Mouse (Mus musculus) heart, embryonic 10.5 days (tissue): ENCODE data around the gene Iqcg. TPM values are rescaled to one million over a fixed set of nuclear protein-coding genes. Genes with fewer than 3 reads are reported as not detected.

Experiments
- DNase-seq: peaks from one replicate; pipeline ENCODE4 v3.0.0-alpha.2; 2017; ENCODE audit warnings: low spot score
- H3K27ac ChIP-seq: fragments of 300-500 bp; sonication (generic); 2 replicates; pipeline ENCODE4 v1.5.1; 2016; ENCODE audit warnings: mild to moderate bottlenecking
- H3K27me3 ChIP-seq: fragments of 300-500 bp; sonication (generic); 2 replicates; pipeline ENCODE4 v1.6.1; 2016; ENCODE audit warnings: mild to moderate bottlenecking; ENCODE audit not compliant: poor library complexity, insufficient read depth, severe bottlenecking
- H3K36me3 ChIP-seq: fragments of 300-500 bp; sonication (generic); 2 replicates; pipeline ENCODE4 v1.6.1; 2016; ENCODE audit warnings: mild to moderate bottlenecking, moderate library complexity
- H3K4me1 ChIP-seq: fragments of 300-500 bp; sonication (generic); 2 replicates; pipeline ENCODE4 v1.6.1; 2016; ENCODE audit warnings: mild to moderate bottlenecking
- H3K4me3 ChIP-seq: fragments of 300-500 bp; sonication (generic); 2 replicates; pipeline ENCODE4 v1.5.1; 2016; ENCODE audit warnings: mild to moderate bottlenecking, moderate library complexity
- H3K9me3 ChIP-seq: fragments of 300-500 bp; sonication (generic); 2 replicates; pipeline ENCODE4 v1.6.1; 2016; ENCODE audit warnings: mild to moderate bottlenecking, moderate library complexity
- WGBS: fragments of 180-500 bp; shearing (Covaris S2); methylation state at CpG from one replicate; pipeline ENCODE4 v1.1.7; 2016; 5-methylcytosine and 5-hydroxymethylcytosine counted together
- polyA plus RNA-seq: library from polyadenylated mRNA; unstranded; fragments of >200 nt; fragmentation: Nextera tagmentation; extraction: Ambion mirVana; gene quantifications from 2 replicates; pipeline ENCODE4 v1.2.1, GENCODE M21; 2016

Gene Iqcg
- polyA plus RNA-seq, 1 experiment from 2014 or later, result 2.4 TPM

- Histone ChIP-seq H3K36me3 (no peaks in the 10 kb centered on the region), H3K4me3 (no peak overlapping the region), H3K4me1 (no peaks in the 10 kb centered on the region), H3K27me3 (no peaks in the 10 kb centered on the region), H3K27ac (no peak overlapping the region), H3K9me3 (no peaks in the 10 kb centered on the region)
- 67% methylated on average over 2 of the region's 2 CpGs for WGBS
- no peak for DNase-seq
Measured at GRCm38 (mm10) chr16:33043268-33043667, 12.8 kb downstream of the Iqcg start.

- Histone ChIP-seq H3K36me3 (no peaks in the 10 kb centered on the region), H3K4me3 (no peak overlapping the region), H3K27me3 (no peaks in the 10 kb centered on the region), H3K27ac (no peak overlapping the region), H3K4me1 (no peaks in the 10 kb centered on the region), H3K9me3 (no peaks in the 10 kb centered on the region)
- 75% methylated on average over 1 of the region's 1 CpGs for WGBS
- DNase-seq, result no peak
Measured at GRCm38 (mm10) chr16:33042682-33043081, 13.3 kb downstream of the Iqcg start.

- H3K27ac ChIP-seq, result no peak overlapping the region
- 77% methylated on average over 4 of the region's 4 CpGs for WGBS
- DNase-seq, result no peak
Measured at GRCm38 (mm10) chr16:33036006-33036405, 20.0 kb downstream of the Iqcg start.

GRCm38 (mm10) chr16:33026357-33026756 is 29.7 kb downstream of the Iqcg start:
- Histone ChIP-seq H3K9me3 (no peaks in the 10 kb centered on the region), H3K4me3 (no peak overlapping the region), H3K27ac (no peak overlapping the region), H3K27me3 (no peaks in the 10 kb centered on the region), H3K36me3 (no peaks in the 10 kb centered on the region), H3K4me1 (no peaks in the 10 kb centered on the region)
- WGBS, result 84% methylated on average over 7 of the region's 7 CpGs
- no peak for DNase-seq

More at GRCm38 (mm10) chr16:33036006-33036405, 20.0 kb downstream of the Iqcg start:
- Histone ChIP-seq H3K9me3 (no peaks in the 10 kb centered on the region), H3K36me3 (no peaks in the 10 kb centered on the region), H3K4me3 (no peak overlapping the region), H3K27me3 (no peaks in the 10 kb centered on the region), H3K4me1 (0 out of 2 replicates have a peak, but pooled peaks cover 5% of the 10 kb centered on the region)

GRCm38 (mm10) chr16:33024456-33025104 is 31.4 kb downstream of the Iqcg start:
- Histone ChIP-seq H3K4me1 (no peaks in the 10 kb centered on the region), H3K4me3 (no peak overlapping the region), H3K36me3 (no peaks in the 10 kb centered on the region), H3K9me3 (no peaks in the 10 kb centered on the region), H3K27ac (no peak overlapping the region), H3K27me3 (no peaks in the 10 kb centered on the region)
- WGBS, result 72% methylated on average over 8 of the region's 8 CpGs
- no peak for DNase-seq

- Histone ChIP-seq H3K27ac (no peak overlapping the region), H3K9me3 (no peaks in the 10 kb centered on the region), H3K4me3 (no peak overlapping the region), H3K36me3 (no peaks in the 10 kb centered on the region), H3K4me1 (0 out of 2 replicates have a peak, but pooled peaks cover 3% of the 10 kb centered on the region), H3K27me3 (no peaks in the 10 kb centered on the region)
- 5% methylated on average over 4 of the region's 4 CpGs for WGBS
- peak; percentile 92 for DNase-seq
Measured at GRCm38 (mm10) chr16:33023750-33024149, 32.3 kb downstream of the Iqcg start.

- 80% methylated on average over 3 of the region's 3 CpGs for WGBS
- Histone ChIP-seq H3K36me3 (peaks cover 8% of the 10 kb centered on the region; the same call in 1 of the 2 replicates), H3K27me3 (no peaks in the 10 kb centered on the region), H3K27ac (no peak overlapping the region), H3K9me3 (no peaks in the 10 kb centered on the region), H3K4me1 (0 out of 2 replicates have a peak, but pooled peaks cover 3% of the 10 kb centered on the region), H3K4me3 (no peak overlapping the region)
- no peak for DNase-seq
Measured at GRCm38 (mm10) chr16:33021381-33021780, 34.6 kb downstream of the Iqcg start.

GRCm38 (mm10) chr16:33019117-33019770 is 36.8 kb downstream of the Iqcg start:
- WGBS, result 76% methylated on average over 21 of the region's 21 CpGs
- Histone ChIP-seq H3K4me3 (no peak overlapping the region), H3K36me3 (peaks cover 19% of the 10 kb centered on the region), H3K27ac (no peak overlapping the region), H3K4me1 (0 out of 2 replicates have a peak, but pooled peaks cover 3% of the 10 kb centered on the region), H3K9me3 (no peaks in the 10 kb centered on the region), H3K27me3 (no peaks in the 10 kb centered on the region)
- DNase-seq, result no peak

GRCm38 (mm10) chr16:33017677-33018349 is 38.2 kb downstream of the Iqcg start:
- Histone ChIP-seq H3K27me3 (no peaks in the 10 kb centered on the region), H3K9me3 (no peaks in the 10 kb centered on the region), H3K4me1 (0 out of 2 replicates have a peak, but pooled peaks cover 3% of the 10 kb centered on the region), H3K27ac (no peak overlapping the region), H3K4me3 (no peak overlapping the region), H3K36me3 (peaks cover 33% of the 10 kb centered on the region)
- 80% methylated on average over 5 of the region's 5 CpGs for WGBS
- DNase-seq, result no peak

- 81% methylated on average over 2 of the region's 2 CpGs for WGBS
- no peak for DNase-seq
Measured at GRCm38 (mm10) chr16:33015986-33016385, 40.0 kb downstream of the Iqcg start.

GRCm38 (mm10) chr16:33015396-33015907 is 40.6 kb downstream of the Iqcg start:
- H3K4me1 ChIP-seq, result 0 out of 2 replicates have a peak, but pooled peaks cover 3% of the 10 kb centered on the region
- no peaks in the 10 kb centered on the region for H3K27me3 ChIP-seq
- no peak for DNase-seq
- no peak overlapping the region for H3K4me3 ChIP-seq
- no peak overlapping the region for H3K27ac ChIP-seq
- H3K9me3 ChIP-seq, result no peaks in the 10 kb centered on the region
- peaks cover 50% of the 10 kb centered on the region for H3K36me3 ChIP-seq
- WGBS, result 91% methylated on average over 3 of the region's 3 CpGs

More at GRCm38 (mm10) chr16:33015986-33016385, 40.0 kb downstream of the Iqcg start:
- Histone ChIP-seq H3K9me3 (no peaks in the 10 kb centered on the region), H3K4me3 (no peak overlapping the region), H3K4me1 (0 out of 2 replicates have a peak, but pooled peaks cover 3% of the 10 kb centered on the region), H3K27ac (no peak overlapping the region), H3K36me3 (peaks cover 46% of the 10 kb centered on the region), H3K27me3 (no peaks in the 10 kb centered on the region)

GRCm38 (mm10) chr16:33014921-33015320 is 41.1 kb downstream of the Iqcg start:
- H3K4me1 ChIP-seq, result 0 out of 2 replicates have a peak, but pooled peaks cover 3% of the 10 kb centered on the region
- no peaks in the 10 kb centered on the region for H3K27me3 ChIP-seq
- H3K36me3 ChIP-seq, result peaks cover 55% of the 10 kb centered on the region
- H3K9me3 ChIP-seq, result no peaks in the 10 kb centered on the region
- H3K4me3 ChIP-seq, result no peak overlapping the region
- no peak for DNase-seq
- WGBS, result 91% methylated on average over 1 of the region's 1 CpGs
- H3K27ac ChIP-seq, result no peak overlapping the region

- Histone ChIP-seq H3K4me1 (no peaks in the 10 kb centered on the region), H3K36me3 (peaks cover 66% of the 10 kb centered on the region), H3K9me3 (no peaks in the 10 kb centered on the region), H3K27me3 (no peaks in the 10 kb centered on the region), H3K27ac (no peak overlapping the region), H3K4me3 (no peak overlapping the region)
- DNase-seq, result no peak
- WGBS, result 90% methylated on average over 5 of the region's 5 CpGs
Measured at GRCm38 (mm10) chr16:33013801-33014200, 42.2 kb downstream of the Iqcg start.
